Comparison of ENCODE assay signal across 10 mouse cellular contexts in genomic region chr11:84395010-84395409, GRCm38 (mm10).
A peak's percentile ranks its signal among the peaks of the same experiment; 100 is the strongest.
DNase-seq lines count a peak whose midpoint lies in the region; ATAC-seq and TF ChIP-seq lines count a peak whose summit lies in the region.
"Had no signal": no experiment of that assay in that cellular context is flagged by ENCODE, and none has a peak within 500 bp of the region (broad histone marks: within the 10 kb centered on the region; RNA-seq: fewer than 3 reads in every experiment).

No protein-coding gene starts in this region.

- H3K4me2 ChIP-seq in hindbrain, postnatal 0 days (ENCODE audit: low read depth, low read length) = no peak overlapping the region
- no peak overlapping the region for H3K4me2 ChIP-seq in hindbrain, embryonic 11.5 days (replicated peaks; ENCODE audit: low read depth, low read length)
- no peak overlapping the region for H3K4me2 ChIP-seq in midbrain, embryonic 13.5 days (replicated peaks)
- H3K4me2 ChIP-seq in neural tube, embryonic 15.5 days = no peak overlapping the region
- H3K4me2 ChIP-seq: hindbrain, embryonic 15.5 days; liver, embryonic 11.5 days had no signal

- ATAC-seq in hindbrain, postnatal 0 days = no peak
- ATAC-seq in hindbrain, embryonic 11.5 days (ENCODE audit: low FRiP score) = no peak
- no peak for ATAC-seq in midbrain, embryonic 13.5 days
- ATAC-seq in neural tube, embryonic 15.5 days (ENCODE audit: low FRiP score) = no peak

- no peak for TF ChIP-seq CTCF in hindbrain, postnatal 0 days (IDR thresholded peaks at IDR 0.05; ENCODE audit: low read depth)

- no peak overlapping the region for H3K27ac ChIP-seq in hindbrain, postnatal 0 days
- no peak overlapping the region for H3K27ac ChIP-seq in hindbrain, embryonic 11.5 days (ENCODE audit: low read depth, low read length)
- 0 out of 2 replicates have a peak overlapping the region, but pooled peaks have one; percentile 28 for H3K27ac ChIP-seq in midbrain, embryonic 13.5 days
- no peak overlapping the region for H3K27ac ChIP-seq in midbrain, embryonic 10.5 days (replicated peaks)
- peak overlapping the region; percentile 77 for H3K27ac ChIP-seq in brown adipose tissue, adult 24 weeks (replicated peaks; ENCODE audit: low read depth, low read length)
- no peak overlapping the region for H3K27ac ChIP-seq in neural tube, embryonic 15.5 days (replicated peaks)
- H3K27ac ChIP-seq: hindbrain, embryonic 15.5 days had no signal

- peak; percentile 10 for DNase-seq in hindbrain, postnatal 0 days (ENCODE audit: low spot score)
- DNase-seq in hindbrain, embryonic 11.5 days (ENCODE audit: low spot score) = no peak
- DNase-seq in midbrain, embryonic 10.5 days (ENCODE audit: low spot score) = no peak
- no peak for DNase-seq in embryo, embryonic 10 days (ENCODE audit: low spot score)
- DNase-seq: gastrocnemius, postnatal 14 days had no signal

- 55% methylated on average over 1 of the region's 1 CpGs for WGBS in hindbrain, postnatal 0 days
- WGBS in hindbrain, embryonic 11.5 days = 91% methylated on average over 1 of the region's 1 CpGs
- WGBS in midbrain, embryonic 13.5 days = 65% methylated on average over 1 of the region's 1 CpGs
- WGBS in midbrain, embryonic 10.5 days = 94% methylated on average over 1 of the region's 1 CpGs
- 69% methylated on average over 1 of the region's 1 CpGs for WGBS in neural tube, embryonic 15.5 days

- no peak overlapping the region for H3K4me3 ChIP-seq in hindbrain, postnatal 0 days (ENCODE audit: low read length)
- no peak overlapping the region for H3K4me3 ChIP-seq in hindbrain, embryonic 11.5 days (ENCODE audit: low read depth, low read length)
- H3K4me3 ChIP-seq in midbrain, embryonic 13.5 days (replicated peaks) = no peak overlapping the region
- H3K4me3 ChIP-seq in midbrain, embryonic 10.5 days = no peak overlapping the region
- H3K4me3 ChIP-seq in brown adipose tissue, adult 24 weeks (ENCODE audit: insufficient read depth, low read depth, low read length) = no peak overlapping the region
- H3K4me3 ChIP-seq in neural tube, embryonic 15.5 days (replicated peaks) = no peak overlapping the region
- H3K4me3 ChIP-seq: hindbrain, embryonic 15.5 days had no signal

- H3K9me3 ChIP-seq in hindbrain, postnatal 0 days (ENCODE audit: low read length) = no peaks in the 10 kb centered on the region
- H3K9me3 ChIP-seq in hindbrain, embryonic 11.5 days (ENCODE audit: control insufficient read depth, low read length) = no peaks in the 10 kb centered on the region
- H3K9me3 ChIP-seq in midbrain, embryonic 13.5 days = no peaks in the 10 kb centered on the region
- no peaks in the 10 kb centered on the region for H3K9me3 ChIP-seq in midbrain, embryonic 10.5 days (replicated peaks)
- no peaks in the 10 kb centered on the region for H3K9me3 ChIP-seq in neural tube, embryonic 15.5 days (replicated peaks)
- H3K9me3 ChIP-seq: hindbrain, embryonic 15.5 days had no signal

- H3K27me3 ChIP-seq in hindbrain, postnatal 0 days (ENCODE audit: insufficient read depth, low read length) = no peaks in the 10 kb centered on the region
- no peaks in the 10 kb centered on the region for H3K27me3 ChIP-seq in hindbrain, embryonic 11.5 days (ENCODE audit: control insufficient read depth, insufficient read depth, low read length)
- H3K27me3 ChIP-seq in midbrain, embryonic 13.5 days = no peaks in the 10 kb centered on the region
- H3K27me3 ChIP-seq in midbrain, embryonic 10.5 days (ENCODE audit: low read depth, poor library complexity, severe bottlenecking) = no peaks in the 10 kb centered on the region
- H3K27me3 ChIP-seq in neural tube, embryonic 15.5 days (replicated peaks) = no peaks in the 10 kb centered on the region
- H3K27me3 ChIP-seq: hindbrain, embryonic 15.5 days had no signal

- H3K4me1 ChIP-seq in hindbrain, postnatal 0 days (ENCODE audit: insufficient read depth, low read length) = no peaks in the 10 kb centered on the region
- H3K4me1 ChIP-seq in hindbrain, embryonic 11.5 days (replicated peaks; ENCODE audit: control insufficient read depth, insufficient read depth, low read length) = no peaks in the 10 kb centered on the region
- peaks cover 14% of the 10 kb centered on the region for H3K4me1 ChIP-seq in midbrain, embryonic 13.5 days (replicated peaks)
- H3K4me1 ChIP-seq in midbrain, embryonic 10.5 days = no peaks in the 10 kb centered on the region
- no peaks in the 10 kb centered on the region for H3K4me1 ChIP-seq in brown adipose tissue, adult 24 weeks (ENCODE audit: control insufficient read depth, insufficient read depth, insufficient read length, low read length)
- H3K4me1 ChIP-seq in neural tube, embryonic 15.5 days = peaks cover 20% of the 10 kb centered on the region

- peaks cover 17% of the 10 kb centered on the region for H3K36me3 ChIP-seq in hindbrain, postnatal 0 days (ENCODE audit: insufficient read depth, low read length)
- 0 out of 2 replicates have a peak, but pooled peaks cover 2% of the 10 kb centered on the region for H3K36me3 ChIP-seq in hindbrain, embryonic 11.5 days (ENCODE audit: control insufficient read depth, insufficient read depth, low read length)
- peaks cover 45% of the 10 kb centered on the region for H3K36me3 ChIP-seq in midbrain, embryonic 13.5 days
- H3K36me3 ChIP-seq in midbrain, embryonic 10.5 days = peaks cover 69% of the 10 kb centered on the region
- peaks cover 25% of the 10 kb centered on the region; the same call in 1 of the 2 replicates for H3K36me3 ChIP-seq in neural tube, embryonic 15.5 days

- no peak overlapping the region for H3K9ac ChIP-seq in hindbrain, postnatal 0 days (replicated peaks; ENCODE audit: low read length)
- H3K9ac ChIP-seq in hindbrain, embryonic 11.5 days (ENCODE audit: low read depth, low read length) = no peak overlapping the region
- H3K9ac ChIP-seq in midbrain, embryonic 13.5 days (replicated peaks) = no peak overlapping the region
- H3K9ac ChIP-seq in neural tube, embryonic 15.5 days (replicated peaks) = no peak overlapping the region
- H3K9ac ChIP-seq: hindbrain, embryonic 15.5 days had no signal

Comparison
In these comparisons a context has a peak if more than half of its experiments do, and no peak if none do; other contexts are left out.
1. H3K27ac ChIP-seq: peak in midbrain, embryonic 13.5 days (single experiment) and brown adipose tissue, adult 24 weeks (single experiment); none in hindbrain, postnatal 0 days (single experiment), hindbrain, embryonic 11.5 days (single experiment), midbrain, embryonic 10.5 days (single experiment) and neural tube, embryonic 15.5 days (single experiment).